Mouse (Mus musculus): Measurements from ENCODE around the gene Anapc1.

Gene Anapc1

GRCm38 (mm10) chr2:128565904-128566303 is 121.3 kb downstream of the Anapc1 start:
- no peak for DNase-seq (ENCODE audit: low spot score)

GRCm38 (mm10) chr2:128564195-128564594 is 123.0 kb downstream of the Anapc1 start:
- no peak for DNase-seq (ENCODE audit: low spot score)

All from spleen, adult 12 weeks (tissue).